Mouse (Mus musculus) embryonic fibroblast, embryonic 13.5 days (primary cell): ENCODE data around the gene Cplane1.

Experiments used
- CTCF ChIP-seq: IDR thresholded peaks from 2 replicates; pipeline ENCODE4 v1.5.1; 2011; ENCODE audit warnings: mild to moderate bottlenecking, control low read depth, low read length, moderate library complexity, borderline replicate concordance; ENCODE audit not compliant: insufficient read depth
- POLR2A ChIP-seq: IDR thresholded peaks from 2 replicates; pipeline ENCODE4 v1.6.1; 2011; ENCODE audit warnings: low read depth, mild to moderate bottlenecking, control low read depth, low read length, moderate library complexity

DNA sequence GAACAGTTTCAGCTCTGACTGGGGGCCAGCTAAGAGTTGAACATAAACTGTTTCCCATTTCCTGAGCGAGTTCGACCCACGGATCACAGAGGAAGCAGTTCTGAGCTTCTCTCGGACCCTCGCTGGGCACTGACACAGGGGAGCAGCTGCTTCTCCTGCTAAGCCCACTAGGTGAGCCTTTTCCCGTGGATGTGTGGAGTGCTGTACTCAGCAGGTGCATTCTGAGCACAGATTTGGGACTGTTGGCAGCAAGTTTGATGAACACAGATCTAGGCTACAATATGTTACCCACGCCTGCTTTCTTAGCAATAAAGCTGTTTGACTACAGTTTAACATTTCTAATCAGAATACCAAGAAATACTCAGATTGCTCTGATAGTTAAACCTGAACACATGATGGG, 112.8 kb downstream of the Cplane1 start:
- no peak for TF ChIP-seq CTCF
- no peak for TF ChIP-seq POLR2A
